7 mouse cellular contexts compared by ENCODE assay signal in the genomic region with DNA sequence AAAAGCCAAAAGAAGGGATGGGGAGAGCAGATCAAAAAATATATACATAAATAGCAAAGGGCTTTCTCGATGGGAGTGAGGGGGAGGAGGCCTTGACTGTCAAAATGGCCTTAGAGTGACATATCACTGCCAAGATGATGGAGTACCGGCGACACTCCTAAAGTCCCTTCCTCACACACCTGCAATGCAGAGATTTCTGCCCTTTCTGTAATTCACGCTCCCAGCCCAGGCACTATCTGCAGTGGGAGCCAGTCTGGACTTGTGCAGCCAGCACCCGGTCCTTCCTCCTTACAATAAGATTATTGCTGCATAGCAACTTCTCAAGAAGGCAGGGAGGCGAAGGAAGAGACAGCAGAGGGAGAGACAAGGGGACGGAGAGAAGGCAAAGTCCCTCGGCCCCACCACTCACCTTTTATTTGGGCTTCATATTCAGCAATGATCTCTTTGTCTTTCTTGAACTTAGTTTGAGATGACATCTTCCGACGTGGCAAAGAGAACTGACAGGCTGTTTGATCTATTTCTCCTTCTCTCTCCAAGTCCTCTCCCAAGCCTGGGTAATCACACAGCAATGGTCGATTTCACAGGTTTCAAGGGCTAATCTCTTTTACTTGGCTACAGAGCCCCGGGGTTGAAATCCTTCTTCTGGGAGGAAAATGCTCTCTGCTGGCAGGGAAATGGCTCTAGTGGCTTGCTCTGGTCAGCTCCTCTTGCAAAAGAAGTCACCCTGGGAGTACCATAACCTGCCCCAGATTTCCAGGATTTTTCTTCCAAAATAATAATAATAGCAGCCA. TPM values are rescaled to one million over a fixed set of nuclear protein-coding genes. Genes with fewer than 3 reads are reported as not detected.
DNase-seq lines count a peak whose midpoint lies in the region; ATAC-seq lines count a peak whose summit lies in the region.

No protein-coding gene starts in this region.

- 0 out of 2 replicates have a peak, but pooled peaks have one; percentile 0 for ATAC-seq in forebrain, embryonic 13.5 days
- ATAC-seq in kidney, embryonic 16.5 days (ENCODE audit: low FRiP score, low TSS enrichment), result no peak
- peak; percentile 10; the same call in 1 of the 2 replicates for ATAC-seq in neural tube, embryonic 12.5 days (ENCODE audit: low FRiP score, low read depth)
- ATAC-seq in megakaryocyte progenitor cell, adult 5-6 weeks (replicated peaks; ENCODE audit: poor library complexity), result no peak

- WGBS in forebrain, embryonic 13.5 days, result under 1% methylated on average over 12 of the region's 12 CpGs
- WGBS in kidney, embryonic 16.5 days, result 8% methylated on average over 12 of the region's 12 CpGs
- 3% methylated on average over 12 of the region's 12 CpGs for WGBS in neural tube, embryonic 12.5 days

- peak overlapping the region; percentile 96 for H3K27ac ChIP-seq in forebrain, embryonic 13.5 days
- peak overlapping the region; percentile 86 for H3K27ac ChIP-seq in kidney, embryonic 16.5 days (ENCODE audit: low read length)
- H3K27ac ChIP-seq in neural tube, embryonic 12.5 days, result peak overlapping the region; percentile 65

- H3K9ac ChIP-seq in forebrain, embryonic 13.5 days, result peak overlapping the region; percentile 92
- H3K9ac ChIP-seq in kidney, embryonic 16.5 days (replicated peaks; ENCODE audit: low read length), result peak overlapping the region; percentile 70
- peak overlapping the region; percentile 83 for H3K9ac ChIP-seq in neural tube, embryonic 12.5 days

- H3K9me3 ChIP-seq in forebrain, embryonic 13.5 days (replicated peaks), result no peaks in the 10 kb centered on the region
- no peaks in the 10 kb centered on the region for H3K9me3 ChIP-seq in kidney, embryonic 16.5 days (ENCODE audit: low read length)
- H3K9me3 ChIP-seq in neural tube, embryonic 12.5 days, result no peaks in the 10 kb centered on the region

- peaks cover 19% of the 10 kb centered on the region for H3K36me3 ChIP-seq in forebrain, embryonic 13.5 days (ENCODE audit: poor library complexity, severe bottlenecking)
- H3K36me3 ChIP-seq in kidney, embryonic 16.5 days (ENCODE audit: insufficient read depth, low read length), result no peaks in the 10 kb centered on the region
- peaks cover 12% of the 10 kb centered on the region for H3K36me3 ChIP-seq in neural tube, embryonic 12.5 days

- no peaks in the 10 kb centered on the region for H3K27me3 ChIP-seq in forebrain, embryonic 13.5 days
- H3K27me3 ChIP-seq in kidney, embryonic 16.5 days (ENCODE audit: insufficient read depth, low read length), result no peaks in the 10 kb centered on the region
- H3K27me3 ChIP-seq in neural tube, embryonic 12.5 days (replicated peaks), result no peaks in the 10 kb centered on the region

- peaks cover 50% of the 10 kb centered on the region for H3K4me1 ChIP-seq in forebrain, embryonic 13.5 days
- peaks cover 30% of the 10 kb centered on the region for H3K4me1 ChIP-seq in kidney, embryonic 16.5 days (ENCODE audit: insufficient read depth, low read length)
- H3K4me1 ChIP-seq in neural tube, embryonic 12.5 days, result peaks cover 38% of the 10 kb centered on the region

- peak overlapping the region; percentile 92 for H3K4me3 ChIP-seq in forebrain, embryonic 13.5 days
- H3K4me3 ChIP-seq in kidney, embryonic 16.5 days (ENCODE audit: low read length), result peak overlapping the region; percentile 70
- peak overlapping the region; percentile 59 for H3K4me3 ChIP-seq in neural tube, embryonic 12.5 days

- peak overlapping the region; percentile 82 for H3K4me2 ChIP-seq in forebrain, embryonic 13.5 days
- H3K4me2 ChIP-seq in kidney, embryonic 16.5 days (replicated peaks; ENCODE audit: low read depth, low read length), result peak overlapping the region; percentile 89
- peak overlapping the region; percentile 72 for H3K4me2 ChIP-seq in neural tube, embryonic 12.5 days (replicated peaks)

- DNase-seq in retina, postnatal 1 day, result peak; percentile 70
- no peak for DNase-seq in retina, embryonic 14.5 days (ENCODE audit: low spot score)
- peak; percentile 61 to 62 for DNase-seq in cerebellum, adult 18-20 months

RNA-seq across cellular contexts. Expression of a gene that starts 0.8 kb away (rescaled TPM):
- polyA plus RNA-seq in forebrain, embryonic 13.5 days (2015; fragmentation: Nextera tagmentation; extraction: Ambion mirVana), result 30.1 and 33.6 TPM in 2 replicates
- 3.9 and 5.8 TPM in 2 replicates for polyA plus RNA-seq in kidney, embryonic 16.5 days (2015; fragmentation: Nextera tagmentation; extraction: Ambion mirVana)
- 37.0 and 39.3 TPM in 2 replicates for polyA plus RNA-seq in neural tube, embryonic 12.5 days (2016; fragmentation: Nextera tagmentation; extraction: Ambion mirVana)
- 2.0 and 2.5 TPM in 2 replicates for total RNA-seq in megakaryocyte progenitor cell, adult 5-6 weeks (2015)
- total RNA-seq in megakaryocyte progenitor cell, adult 5-6 weeks (2017), result 0.79 and 1.9 TPM in 2 replicates

Comparison
In these comparisons a context has a peak if more than half of its experiments do, and no peak if none do; other contexts are left out.
1. ATAC-seq: peak in forebrain, embryonic 13.5 days (single experiment) and neural tube, embryonic 12.5 days (single experiment); none in kidney, embryonic 16.5 days (single experiment) and megakaryocyte progenitor cell, adult 5-6 weeks (single experiment).
2. Peak in every context shown above with its lines, with median percentiles within 50 percentile points of each other: H3K27ac ChIP-seq, H3K4me2 ChIP-seq, H3K4me3 ChIP-seq and H3K9ac ChIP-seq.